Mouse (Mus musculus): ENCODE measurements at regions not wholly inside any gene's neighbourhood (a gene's known extent, or its start where the extent isn't known, plus 50 kb on each side); places are given as distances from the start of the nearest gene placed in this dataset.
A peak's percentile ranks its signal among the peaks of the same experiment; 100 is the strongest.

GRCm38 (mm10) chr10:97339866-97340706, 139.3 kb upstream of the Dcn start:
- peak; percentile 50 for ATAC-seq
- H3K36me3 ChIP-seq (ENCODE audit: control insufficient read depth, insufficient read depth): no peaks in the 10 kb centered on the region
- no peak overlapping the region for H3K27ac ChIP-seq (ENCODE audit: low read length)
- H3K4me3 ChIP-seq (replicated peaks; ENCODE audit: low read length): no peak overlapping the region
- H3K27me3 ChIP-seq (replicated peaks; ENCODE audit: control insufficient read depth, insufficient read depth, low read length): no peaks in the 10 kb centered on the region
- H3K9me3 ChIP-seq (ENCODE audit: control insufficient read depth, low read length): no peaks in the 10 kb centered on the region
- no peak overlapping the region for H3K9ac ChIP-seq (replicated peaks; ENCODE audit: low read depth, low read length)
- H3K4me1 ChIP-seq (replicated peaks; ENCODE audit: control insufficient read depth, insufficient read depth, low read length): no peaks in the 10 kb centered on the region
- H3K4me2 ChIP-seq (ENCODE audit: low read length): no peak overlapping the region
- WGBS: 33% methylated on average over 11 of the region's 11 CpGs

DNA sequence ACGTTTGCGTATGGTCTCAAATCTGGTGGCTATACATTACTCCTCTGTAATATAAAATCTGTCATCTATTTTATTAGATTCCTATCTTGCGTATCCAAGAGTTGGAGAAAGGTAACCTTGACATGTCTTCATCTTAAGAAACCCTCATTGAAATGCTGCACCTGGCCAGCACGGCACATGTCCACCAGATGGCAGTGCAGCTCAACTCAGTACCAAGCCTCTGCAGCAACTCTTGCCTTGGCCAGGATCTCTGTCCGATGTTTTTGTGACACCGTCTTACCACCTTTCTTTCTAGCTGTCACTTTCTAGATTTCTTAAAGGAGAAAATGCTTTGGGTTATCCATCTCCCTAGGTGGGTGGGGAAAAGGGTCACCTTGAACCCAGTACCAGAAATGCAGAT, 134.1 kb upstream of the Dcn start:
- H3K36me3 ChIP-seq (ENCODE audit: control insufficient read depth, insufficient read depth): no peaks in the 10 kb centered on the region
- 30% methylated on average over 6 of the region's 6 CpGs for WGBS
- ATAC-seq: peak; percentile 78

DNA sequence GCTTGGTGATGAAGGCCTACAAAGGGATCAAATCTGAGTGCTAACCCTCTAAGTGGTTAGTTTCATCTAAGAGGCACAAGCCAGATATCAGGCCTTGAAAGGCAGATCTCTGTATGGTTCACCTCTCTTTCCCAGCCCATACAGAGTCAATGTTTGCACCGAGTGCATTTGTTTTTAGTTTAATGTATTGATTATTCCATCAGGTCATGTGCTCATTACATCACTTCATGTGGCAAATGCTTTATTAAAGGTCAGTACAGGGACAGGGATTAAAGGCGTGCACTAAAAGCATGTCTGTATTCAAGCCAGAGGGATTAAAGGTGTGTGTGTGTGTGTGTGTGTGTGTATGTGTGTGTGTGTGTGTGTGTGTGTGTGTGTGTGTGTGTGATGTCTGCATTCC, 132.5 kb upstream of the Dcn start:
- 80% methylated on average over 2 of the region's 2 CpGs for WGBS
- H3K27ac ChIP-seq (ENCODE audit: low read length): no peak overlapping the region
- no peaks in the 10 kb centered on the region for H3K27me3 ChIP-seq (replicated peaks; ENCODE audit: control insufficient read depth, insufficient read depth, low read length)
- H3K4me3 ChIP-seq (replicated peaks; ENCODE audit: low read length): no peak overlapping the region
- H3K9me3 ChIP-seq (ENCODE audit: control insufficient read depth, low read length): peaks cover 3% of the 10 kb centered on the region; the same call in 1 of the 2 replicates
- H3K4me1 ChIP-seq (replicated peaks; ENCODE audit: control insufficient read depth, insufficient read depth, low read length): no peaks in the 10 kb centered on the region
- no peak for ATAC-seq
- H3K4me2 ChIP-seq (ENCODE audit: low read length): no peak overlapping the region
- H3K9ac ChIP-seq (replicated peaks; ENCODE audit: low read depth, low read length): no peak overlapping the region
- no peaks in the 10 kb centered on the region for H3K36me3 ChIP-seq (ENCODE audit: control insufficient read depth, insufficient read depth)

More for the DNA sequence above, 134.1 kb upstream of the Dcn start:
- no peaks in the 10 kb centered on the region for H3K4me1 ChIP-seq (replicated peaks; ENCODE audit: control insufficient read depth, insufficient read depth, low read length)
- no peaks in the 10 kb centered on the region for H3K27me3 ChIP-seq (replicated peaks; ENCODE audit: control insufficient read depth, insufficient read depth, low read length)
- peaks cover 3% of the 10 kb centered on the region; the same call in 1 of the 2 replicates for H3K9me3 ChIP-seq (ENCODE audit: control insufficient read depth, low read length)
- no peak overlapping the region for H3K4me3 ChIP-seq (replicated peaks; ENCODE audit: low read length)
- H3K9ac ChIP-seq (replicated peaks; ENCODE audit: low read depth, low read length): no peak overlapping the region
- no peak overlapping the region for H3K4me2 ChIP-seq (ENCODE audit: low read length)
- no peak overlapping the region for H3K27ac ChIP-seq (ENCODE audit: low read length)

GRCm38 (mm10) chr10:97368625-97369024, 110.8 kb upstream of the Dcn start:
- Histone ChIP-seq H3K4me1 (replicated peaks; ENCODE audit: control insufficient read depth, insufficient read depth, low read length) (no peaks in the 10 kb centered on the region), H3K27me3 (replicated peaks; ENCODE audit: control insufficient read depth, insufficient read depth, low read length) (no peaks in the 10 kb centered on the region), H3K27ac (ENCODE audit: low read length) (no peak overlapping the region), H3K9ac (replicated peaks; ENCODE audit: low read depth, low read length) (no peak overlapping the region), H3K9me3 (ENCODE audit: control insufficient read depth, low read length) (no peaks in the 10 kb centered on the region), H3K4me3 (replicated peaks; ENCODE audit: low read length) (no peak overlapping the region), H3K4me2 (ENCODE audit: low read length) (no peak overlapping the region), H3K36me3 (ENCODE audit: control insufficient read depth, insufficient read depth) (no peaks in the 10 kb centered on the region)
- WGBS: 87% methylated on average over 3 of the region's 3 CpGs
- no peak for ATAC-seq

- H3K27me3 ChIP-seq (replicated peaks; ENCODE audit: control insufficient read depth, insufficient read depth, low read length): no peaks in the 10 kb centered on the region
- ATAC-seq: peak; percentile 65; the same call in 1 of the 2 replicates
- no peak overlapping the region for H3K9ac ChIP-seq (replicated peaks; ENCODE audit: low read depth, low read length)
- H3K4me1 ChIP-seq (replicated peaks; ENCODE audit: control insufficient read depth, insufficient read depth, low read length): no peaks in the 10 kb centered on the region
- WGBS: 8% methylated on average over 2 of the region's 2 CpGs
- no peaks in the 10 kb centered on the region for H3K9me3 ChIP-seq (ENCODE audit: control insufficient read depth, low read length)
- H3K27ac ChIP-seq (ENCODE audit: low read length): no peak overlapping the region
- no peak overlapping the region for H3K4me2 ChIP-seq (ENCODE audit: low read length)
- no peak overlapping the region for H3K4me3 ChIP-seq (replicated peaks; ENCODE audit: low read length)
- H3K36me3 ChIP-seq (ENCODE audit: control insufficient read depth, insufficient read depth): no peaks in the 10 kb centered on the region
These were observed 103.6 kb upstream of the Dcn start for GRCm38 (mm10) chr10:97375824-97376223.

DNA sequence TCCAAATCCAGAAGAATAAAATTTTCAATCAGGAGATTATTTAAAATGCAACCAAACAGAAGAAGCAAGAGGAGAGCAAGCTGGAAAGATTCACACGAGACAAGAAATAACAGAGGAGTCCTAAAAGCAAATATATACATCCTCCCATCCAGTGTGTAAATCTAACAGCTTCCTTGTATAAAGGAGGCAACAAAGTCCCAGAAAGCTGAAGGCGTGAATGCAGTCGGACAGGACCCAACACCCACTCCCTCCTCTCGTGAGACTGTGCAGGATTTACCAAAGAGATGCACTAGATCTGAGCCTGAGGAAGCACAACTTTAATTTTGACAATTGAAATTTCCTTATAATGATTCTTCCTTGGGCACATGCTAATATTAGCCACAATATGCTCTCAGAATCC, 103.0 kb upstream of the Dcn start:
- H3K4me3 ChIP-seq (replicated peaks; ENCODE audit: low read length): no peak overlapping the region
- no peak overlapping the region for H3K9ac ChIP-seq (replicated peaks; ENCODE audit: low read depth, low read length)
- no peak overlapping the region for H3K27ac ChIP-seq (ENCODE audit: low read length)
- H3K36me3 ChIP-seq (ENCODE audit: control insufficient read depth, insufficient read depth): no peaks in the 10 kb centered on the region
- 63% methylated on average over 4 of the region's 4 CpGs for WGBS
- no peaks in the 10 kb centered on the region for H3K4me1 ChIP-seq (replicated peaks; ENCODE audit: control insufficient read depth, insufficient read depth, low read length)
- no peak for ATAC-seq
- no peaks in the 10 kb centered on the region for H3K9me3 ChIP-seq (ENCODE audit: control insufficient read depth, low read length)
- no peak overlapping the region for H3K4me2 ChIP-seq (ENCODE audit: low read length)
- no peaks in the 10 kb centered on the region for H3K27me3 ChIP-seq (replicated peaks; ENCODE audit: control insufficient read depth, insufficient read depth, low read length)

- H3K9ac ChIP-seq (replicated peaks; ENCODE audit: low read depth, low read length): no peak overlapping the region
- H3K36me3 ChIP-seq (ENCODE audit: control insufficient read depth, insufficient read depth): no peaks in the 10 kb centered on the region
- no peak for ATAC-seq
- H3K9me3 ChIP-seq (ENCODE audit: control insufficient read depth, low read length): no peaks in the 10 kb centered on the region
- H3K27ac ChIP-seq (ENCODE audit: low read length): no peak overlapping the region
- H3K4me1 ChIP-seq (replicated peaks; ENCODE audit: control insufficient read depth, insufficient read depth, low read length): no peaks in the 10 kb centered on the region
- no peak overlapping the region for H3K4me2 ChIP-seq (ENCODE audit: low read length)
- H3K4me3 ChIP-seq (replicated peaks; ENCODE audit: low read length): no peak overlapping the region
- H3K27me3 ChIP-seq (replicated peaks; ENCODE audit: control insufficient read depth, insufficient read depth, low read length): no peaks in the 10 kb centered on the region
These were observed 97.8 kb upstream of the Dcn start for GRCm38 (mm10) chr10:97381586-97381985.

- no peak overlapping the region for H3K4me3 ChIP-seq (replicated peaks; ENCODE audit: low read length)
- no peaks in the 10 kb centered on the region for H3K36me3 ChIP-seq (ENCODE audit: control insufficient read depth, insufficient read depth)
- no peak overlapping the region for H3K9ac ChIP-seq (replicated peaks; ENCODE audit: low read depth, low read length)
- no peaks in the 10 kb centered on the region for H3K9me3 ChIP-seq (ENCODE audit: control insufficient read depth, low read length)
- H3K4me1 ChIP-seq (replicated peaks; ENCODE audit: control insufficient read depth, insufficient read depth, low read length): no peaks in the 10 kb centered on the region
- H3K27me3 ChIP-seq (replicated peaks; ENCODE audit: control insufficient read depth, insufficient read depth, low read length): no peaks in the 10 kb centered on the region
- ATAC-seq: no peak
- WGBS: 89% methylated on average over 1 of the region's 1 CpGs
- H3K4me2 ChIP-seq (ENCODE audit: low read length): no peak overlapping the region
- no peak overlapping the region for H3K27ac ChIP-seq (ENCODE audit: low read length)
These were observed 95.5 kb upstream of the Dcn start for GRCm38 (mm10) chr10:97383881-97384280.

DNA sequence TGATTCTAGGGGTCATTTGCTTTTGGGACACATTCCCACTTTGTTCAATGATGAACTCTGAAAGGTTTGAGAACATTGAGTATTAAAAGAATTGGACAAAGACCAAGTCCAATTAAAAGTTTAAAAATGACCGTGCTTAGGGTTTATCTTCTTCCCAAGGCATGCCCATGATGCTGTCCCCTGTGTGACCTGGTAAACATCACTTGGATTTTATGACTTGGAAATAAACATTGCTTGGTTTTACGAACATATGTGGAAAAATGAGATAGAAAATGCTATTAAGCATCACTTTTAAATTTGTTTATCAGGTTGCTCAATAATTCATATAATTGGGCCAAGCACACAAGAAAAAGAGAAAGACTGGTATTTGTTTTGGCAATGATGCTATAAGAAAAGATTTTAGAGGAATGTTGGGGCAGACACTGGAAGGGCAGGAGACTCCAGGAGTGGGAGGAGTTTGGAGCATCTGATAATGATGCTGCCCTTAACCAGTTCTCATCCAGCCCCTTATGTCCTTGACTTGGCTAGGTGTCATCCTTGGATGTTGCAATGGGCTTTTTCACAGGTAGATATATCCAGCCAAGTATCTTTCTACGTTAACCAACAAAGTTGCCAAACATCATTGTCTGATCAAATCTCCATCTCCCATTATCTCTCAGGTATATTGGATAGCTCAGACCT, 92.1 kb upstream of the Dcn start:
- Histone ChIP-seq H3K27me3 (replicated peaks; ENCODE audit: control insufficient read depth, insufficient read depth, low read length) (no peaks in the 10 kb centered on the region), H3K4me1 (replicated peaks; ENCODE audit: control insufficient read depth, insufficient read depth, low read length) (no peaks in the 10 kb centered on the region), H3K36me3 (ENCODE audit: control insufficient read depth, insufficient read depth) (no peaks in the 10 kb centered on the region), H3K27ac (ENCODE audit: low read length) (no peak overlapping the region), H3K9ac (replicated peaks; ENCODE audit: low read depth, low read length) (no peak overlapping the region), H3K9me3 (ENCODE audit: control insufficient read depth, low read length) (no peaks in the 10 kb centered on the region), H3K4me2 (ENCODE audit: low read length) (no peak overlapping the region), H3K4me3 (replicated peaks; ENCODE audit: low read length) (no peak overlapping the region)
- ATAC-seq: no peak
- 56% methylated on average over 3 of the region's 3 CpGs for WGBS
